Mouse (Mus musculus): Measurements from ENCODE around the gene Plscr3. TPM values are rescaled to one million over a fixed set of nuclear protein-coding genes. Genes with fewer than 3 reads are reported as not detected.

Plscr3 gene
- total and polyA plus RNA-seq, 3 experiments: 4.6 to 26.0 TPM; not detected in 1

DNA sequence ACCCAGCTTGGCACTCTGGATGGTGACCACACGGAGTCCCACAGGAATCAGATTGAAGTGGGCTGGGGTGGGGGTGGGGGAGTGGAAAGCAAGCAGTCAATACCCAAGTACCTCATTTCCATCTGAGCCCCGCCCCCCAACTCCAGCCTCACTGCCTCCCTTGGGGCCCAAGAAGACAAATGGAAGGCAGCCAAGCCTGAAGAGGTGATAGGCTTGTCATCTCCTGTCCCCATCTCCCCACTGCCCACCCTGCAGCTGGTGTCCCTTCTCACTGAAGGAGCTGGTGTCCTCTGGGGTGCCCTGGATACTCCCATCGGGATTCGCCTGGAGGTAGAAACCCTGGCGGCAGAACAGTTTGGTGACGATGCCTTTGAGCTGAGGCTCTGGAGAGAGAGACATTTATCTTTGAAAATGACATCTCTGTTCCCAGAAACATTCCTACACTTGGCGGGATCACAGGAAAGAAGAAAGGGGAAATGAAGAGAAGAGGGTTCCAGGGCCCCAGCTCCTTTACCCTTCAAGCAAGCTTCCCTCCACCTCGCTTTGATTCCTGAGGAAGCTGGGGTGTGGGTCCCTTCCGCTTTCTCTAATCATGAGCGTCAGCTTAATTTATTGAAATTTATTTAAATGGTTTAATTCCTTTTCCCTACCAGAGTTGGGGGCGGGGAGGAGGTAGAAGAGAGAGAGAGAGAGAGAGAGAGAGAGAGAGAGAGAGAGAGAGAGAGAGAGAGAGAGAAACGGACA is 46.6 kb upstream of the Plscr3 start (continued):
- no peak for TF ChIP-seq USF1 (IDR thresholded peaks at IDR 0.05; ENCODE audit: low read depth, low read length)

DNA sequence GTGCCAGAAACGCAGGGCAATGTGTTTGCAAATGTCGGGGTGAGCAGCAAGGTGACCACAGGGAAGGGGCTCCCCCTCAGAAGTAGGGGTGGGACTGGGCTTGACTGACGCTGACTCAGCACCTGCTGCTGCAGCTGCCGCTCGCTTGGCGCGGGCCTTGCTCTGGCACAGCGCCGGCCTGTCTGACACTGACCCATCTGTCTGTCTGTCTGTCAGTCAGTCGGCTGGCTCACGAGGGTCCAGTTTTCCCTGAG is 46.1 kb upstream of the Plscr3 start:
- Histone ChIP-seq H3K9me3 (replicated peaks; ENCODE audit: insufficient read depth, low read length) (no peaks in the 10 kb centered on the region), H3K9ac (ENCODE audit: control insufficient read depth, low read depth, low read length, poor library complexity, severe bottlenecking) (peak overlapping the region; percentile 77), H3K79me2 (ENCODE audit: control insufficient read depth, insufficient read depth, low read length, poor library complexity) (peaks cover 8% of the 10 kb centered on the region; the same call in 1 of the 2 replicates), H3K4me3 (ENCODE audit: control insufficient read depth in 1 of 2, insufficient read depth in 1 of 2, low read depth in 2 of 2, low read length in 2 of 2) (peak overlapping the region; percentile 58 to 89), H3K4me1 (ENCODE audit: control insufficient read depth in 1 of 2, insufficient read depth in 2 of 2, low read length in 2 of 2) (peaks cover 5 to 21% of the 10 kb centered on the region in 2 experiments; a peak in 3 of 4 replicates), H3K36me3 (ENCODE audit: control insufficient read depth in 1 of 2, insufficient read depth in 2 of 2, low read length in 2 of 2) (peaks cover 0 to 8% of the 10 kb centered on the region in 2 experiments; a peak in 2 of 4 replicates), H3K27ac (ENCODE audit: control insufficient read depth, low read depth, low read length) (peak overlapping the region; percentile 74), H3K27me3 (ENCODE audit: control insufficient read depth in 1 of 2, insufficient read depth in 2 of 2, low read length in 2 of 2) (no peaks in the 10 kb centered on the region)
- peak; percentile 65; the same call in 1 of the 2 replicates for TF ChIP-seq ETS1 (IDR thresholded peaks at IDR 0.05; ENCODE audit: low read depth, low read length)
- no peak for TF ChIP-seq ZNF384 (IDR thresholded peaks at IDR 0.05; ENCODE audit: low read depth, low read length)
- peak; percentile 96 for TF ChIP-seq MAFK (IDR thresholded peaks at IDR 0.05; ENCODE audit: borderline replicate concordance, low read depth, low read length)
- TF ChIP-seq MXI1 (IDR thresholded peaks at IDR 0.05; ENCODE audit: low read depth, low read length): peak; percentile 46; the same call in 1 of the 2 replicates
- peak; percentile 46; the same call in 1 of the 2 replicates for TF ChIP-seq RCOR1 (IDR thresholded peaks at IDR 0.05; ENCODE audit: low read depth, low read length)
- TF ChIP-seq BHLHE40 (IDR thresholded peaks at IDR 0.05; ENCODE audit: borderline replicate concordance, low read depth, low read length): 0 out of 2 replicates have a peak, but pooled peaks have one; percentile 25
- no peak; the same call in 1 of the 2 replicates for TF ChIP-seq JUND (IDR thresholded peaks at IDR 0.05; ENCODE audit: low read depth, low read length)
- TF ChIP-seq POLR2A (IDR thresholded peaks at IDR 0.05; ENCODE audit: control insufficient read depth in 1 of 2, insufficient read depth in 1 of 2, low read depth in 1 of 2, low read length in 2 of 2, poor library complexity in 1 of 2): no peak
- no peak for TF ChIP-seq ZMIZ1 (IDR thresholded peaks at IDR 0.05; ENCODE audit: low read depth, low read length)
- TF ChIP-seq MYC (IDR thresholded peaks at IDR 0.05; ENCODE audit: low read depth, low read length): 0 out of 2 replicates have a peak, but pooled peaks have one; percentile 11
- no peak for TF ChIP-seq MYB (IDR thresholded peaks at IDR 0.05; ENCODE audit: low read depth, low read length)
- TF ChIP-seq EP300 (IDR thresholded peaks at IDR 0.05; ENCODE audit: low read depth in 1 of 2, low read length in 2 of 2): peak in 1 of 2 experiments; percentile 28; a peak in 1 of 4 replicates
- TF ChIP-seq HCFC1 (IDR thresholded peaks at IDR 0.05; ENCODE audit: low read depth, low read length): peak; percentile 46; the same call in 1 of the 2 replicates
- TF ChIP-seq TBP (IDR thresholded peaks at IDR 0.05; ENCODE audit: low read depth, low read length): peak; percentile 66; the same call in 1 of the 2 replicates
- peak; percentile 51 for TF ChIP-seq TCF12 (IDR thresholded peaks at IDR 0.05; ENCODE audit: low read depth, low read length)
- TF ChIP-seq TAL1 (IDR thresholded peaks at IDR 0.05; ENCODE audit: low read length): no peak
- DNase-seq (ENCODE audit: low read depth, low spot score): peak; percentile 89

Measured in MEL (cell line).